Mouse (Mus musculus): ENCODE measurements at regions not wholly inside any gene's neighbourhood (a gene's known extent, or its start where the extent isn't known, plus 50 kb on each side); places are given as distances from the start of the nearest gene placed in this dataset.

DNA sequence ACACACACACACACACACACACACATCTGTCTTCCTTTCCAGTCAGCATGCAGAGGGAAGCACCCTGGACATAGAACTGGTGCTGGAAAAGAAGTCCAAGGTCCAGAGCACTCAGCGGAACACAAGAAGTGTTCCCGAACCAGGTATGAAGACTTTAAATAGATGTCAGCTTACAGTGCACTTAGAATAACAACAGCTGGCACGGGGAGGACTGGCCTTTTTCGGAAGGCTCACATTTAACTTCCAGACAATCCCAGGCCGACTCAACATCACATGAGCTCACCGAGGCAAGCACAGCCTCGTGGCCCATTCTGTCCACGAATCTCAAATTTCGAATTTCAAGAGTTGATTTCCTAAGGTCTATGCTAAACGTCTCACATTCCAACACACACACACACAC is 70.9 kb upstream of the Slc25a33 start:
- no peak for DNase-seq

DNA sequence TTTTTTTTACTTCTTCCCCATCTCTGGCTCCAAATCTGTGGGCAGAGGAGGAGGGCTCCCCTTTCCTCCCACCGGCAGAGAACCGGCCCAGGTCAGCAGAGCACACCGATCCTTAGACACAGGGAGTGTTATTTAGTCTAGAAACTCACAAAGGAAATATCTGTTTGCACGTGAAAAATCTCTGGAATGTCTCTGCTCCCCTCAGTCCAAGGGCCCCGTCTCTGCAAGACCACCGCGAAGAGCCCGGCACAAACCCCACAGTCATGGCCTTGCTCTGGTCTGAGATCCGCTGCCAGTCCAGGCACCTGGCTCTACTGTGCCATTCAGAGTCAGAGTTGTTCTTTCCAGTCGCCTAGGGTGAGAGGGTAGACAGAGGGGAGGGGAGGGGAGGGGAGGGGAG is 69.7 kb upstream of the Slc25a33 start:
- peak; percentile 43 for DNase-seq

DNA sequence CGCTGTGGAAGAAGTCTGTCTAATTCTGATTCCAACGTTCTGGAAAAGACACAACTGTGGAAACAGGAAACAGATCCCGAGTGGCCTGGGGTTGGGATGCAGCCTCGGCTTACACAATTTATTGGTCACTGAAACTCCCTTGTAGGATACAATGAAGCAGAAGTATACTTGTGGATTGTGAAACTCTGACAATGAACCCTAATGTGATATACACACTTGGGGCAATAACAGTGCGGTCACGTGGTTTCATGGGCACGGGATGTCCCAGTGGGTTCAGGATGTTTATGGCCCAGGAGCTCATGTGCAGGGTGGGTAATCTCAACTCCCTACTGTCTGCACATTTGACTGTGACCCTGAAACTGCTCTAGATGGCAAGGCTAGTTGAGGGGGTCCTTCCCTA is 68.8 kb upstream of the Slc25a33 start:
- no peak for DNase-seq

DNA sequence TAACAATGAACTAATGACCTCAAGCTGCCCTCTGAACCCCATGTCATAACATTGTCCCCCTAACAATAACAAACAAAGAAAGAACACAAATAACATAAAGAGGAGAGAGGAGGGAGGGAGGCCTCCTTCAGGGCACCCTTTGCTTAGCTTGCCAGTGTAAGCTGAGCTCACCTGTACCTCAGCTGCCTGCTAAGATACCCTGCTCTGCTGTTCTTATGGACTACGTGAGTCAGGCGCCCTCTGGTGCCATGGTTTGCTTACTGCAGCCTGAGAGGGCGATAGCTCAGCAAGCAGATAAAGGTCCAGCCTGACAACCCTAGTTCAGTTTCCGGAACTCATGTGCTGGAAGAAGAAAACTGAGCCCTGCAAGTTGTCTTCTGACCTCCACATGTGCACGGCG is 67.8 kb upstream of the Slc25a33 start:
- peak; percentile 58 for DNase-seq

DNA sequence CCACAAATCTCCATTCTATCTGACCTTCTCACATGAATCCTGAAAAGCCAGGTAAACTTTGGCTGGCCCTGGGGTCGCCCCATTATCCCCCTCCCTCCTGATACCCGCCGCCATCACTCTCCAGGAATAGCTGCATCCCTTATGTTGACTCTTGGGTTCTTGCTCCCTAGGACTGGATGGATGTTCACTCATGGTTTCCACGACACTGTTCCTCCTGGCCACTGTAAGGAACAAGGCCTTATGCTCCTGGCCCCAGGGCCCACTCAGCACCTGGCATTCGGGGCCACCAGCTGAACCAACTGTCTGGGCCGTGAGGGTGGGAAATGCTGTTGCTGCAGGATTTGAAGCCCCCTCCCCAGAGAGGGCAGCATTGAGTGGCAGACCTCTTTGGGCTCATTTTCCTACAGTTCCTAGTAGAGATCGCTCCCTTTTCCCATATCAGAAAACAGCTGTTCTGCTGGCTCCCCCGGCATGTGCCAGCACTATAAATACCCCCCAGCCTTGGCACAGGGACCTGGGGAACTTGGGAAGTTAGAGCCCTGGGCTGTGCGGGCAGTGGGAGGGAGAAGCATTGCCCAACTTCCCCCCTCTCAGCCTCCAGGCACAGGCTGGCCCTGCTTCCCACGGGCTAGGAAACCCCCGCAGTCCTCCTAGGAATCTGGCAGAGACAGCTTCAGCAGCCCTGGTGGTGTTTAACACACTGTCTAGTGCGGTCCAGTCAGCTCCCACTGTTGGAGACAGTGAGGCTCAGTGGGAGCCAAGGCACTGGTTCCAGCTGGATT is 66.6 kb upstream of the Slc25a33 start:
- no peak for DNase-seq

DNA sequence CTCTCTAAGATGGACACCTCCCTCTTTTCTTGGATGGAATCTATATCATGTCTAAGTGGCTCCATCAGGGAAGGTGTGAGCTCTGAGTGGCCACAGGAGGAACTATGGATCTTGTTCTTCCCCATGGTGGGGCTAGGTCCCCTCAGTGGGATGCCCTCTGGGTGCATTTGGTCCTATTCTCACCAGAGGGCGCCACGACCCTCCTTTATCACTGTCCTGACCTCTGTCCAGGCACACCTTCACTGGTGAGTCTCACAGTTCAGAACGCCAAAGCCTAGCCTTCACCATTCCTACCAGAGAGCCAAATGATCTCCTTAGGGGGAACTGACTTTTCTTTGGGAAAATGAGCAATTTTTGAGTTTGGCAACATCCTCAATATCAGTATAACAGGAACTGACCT is 64.6 kb upstream of the Slc25a33 start:
- peak; percentile 67 for DNase-seq

DNA sequence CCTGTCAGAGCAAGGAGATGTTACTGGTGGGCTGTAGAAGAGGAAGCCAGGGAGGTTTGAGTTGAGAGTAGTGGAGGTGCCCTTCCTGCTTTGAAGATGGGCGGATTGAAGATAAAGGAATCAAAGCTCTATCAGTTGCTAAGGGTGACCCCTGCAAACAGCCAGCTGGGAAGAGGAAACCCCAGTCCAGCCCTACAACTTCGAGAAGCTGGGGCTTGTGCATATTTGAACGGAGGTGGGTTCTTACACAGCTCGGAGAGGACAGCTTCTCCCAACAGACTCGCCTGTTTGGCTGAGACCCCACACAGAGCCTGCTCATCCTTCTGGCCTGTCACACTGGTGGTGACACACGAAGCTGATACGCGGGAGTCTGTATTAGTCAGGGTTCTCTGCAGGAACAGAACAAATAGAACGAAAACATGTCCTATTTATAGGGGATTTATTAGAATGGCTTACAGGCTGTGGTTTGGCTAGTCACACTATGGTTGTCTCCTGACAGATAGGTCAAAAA is 60.6 kb upstream of the Slc25a33 start:
- no peak for DNase-seq

DNA sequence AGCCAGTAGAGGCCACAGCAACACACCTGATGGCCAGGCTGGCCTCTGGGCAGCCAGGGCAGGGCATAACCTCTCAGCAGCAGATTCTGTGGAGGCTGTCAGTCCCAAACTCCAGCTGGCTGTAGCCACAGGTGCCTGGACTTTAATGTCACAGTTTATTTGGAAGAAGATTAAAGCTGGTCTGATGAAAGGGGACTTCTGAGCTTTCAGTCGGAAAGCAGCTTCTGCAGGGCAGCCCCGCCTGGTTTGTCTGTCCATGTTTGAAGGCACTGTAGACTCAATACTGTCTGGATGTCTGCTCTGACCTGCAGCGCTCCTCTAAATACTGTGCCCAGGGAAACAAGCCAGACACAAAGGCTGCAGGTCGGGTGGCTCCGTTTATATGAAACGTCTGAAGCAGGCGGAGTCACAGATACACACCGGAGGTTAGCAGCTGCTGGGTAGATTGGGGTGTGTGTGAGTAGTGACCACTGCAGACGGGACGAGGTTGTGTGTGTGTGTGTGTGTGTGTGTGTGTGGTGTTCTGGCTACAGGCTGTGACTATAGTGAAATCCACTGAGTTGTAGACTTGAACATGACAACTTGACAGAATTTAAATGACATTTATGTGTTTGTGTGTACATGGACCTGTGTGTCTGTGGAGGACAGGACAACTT is 58.5 kb upstream of the Slc25a33 start:
- no peak for DNase-seq

DNA sequence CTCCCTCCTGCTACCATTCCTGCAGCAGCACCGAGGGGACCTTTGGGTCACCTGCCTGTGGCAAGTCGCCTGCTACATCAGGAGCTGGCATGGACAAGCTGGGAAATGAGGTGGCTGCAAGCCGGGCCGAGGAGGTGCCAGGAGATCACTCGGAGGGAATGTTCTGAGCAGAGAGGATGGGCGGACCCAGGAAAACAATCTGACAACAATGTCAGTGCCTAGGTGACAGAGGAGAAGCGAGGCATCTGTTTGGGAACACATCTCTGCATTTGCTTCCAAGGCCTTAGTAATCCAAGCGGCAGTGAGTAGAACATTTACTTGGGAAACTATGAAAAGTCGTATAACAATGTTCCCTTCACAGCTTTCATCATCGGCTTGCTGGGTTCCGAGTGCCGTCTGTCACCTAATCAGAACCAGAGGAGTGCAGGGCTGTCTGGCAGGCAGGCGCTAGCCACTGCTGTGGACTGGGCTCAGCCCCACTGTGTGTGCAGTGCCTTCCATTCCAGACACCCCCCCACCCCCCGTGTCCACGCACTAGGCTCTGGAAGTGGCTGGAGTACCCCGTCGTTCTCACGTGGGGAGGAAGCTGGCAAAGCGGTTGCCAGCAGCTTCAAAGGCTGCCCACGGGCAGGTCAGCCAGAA is 56.6 kb upstream of the Slc25a33 start:
- no peak for DNase-seq

DNA sequence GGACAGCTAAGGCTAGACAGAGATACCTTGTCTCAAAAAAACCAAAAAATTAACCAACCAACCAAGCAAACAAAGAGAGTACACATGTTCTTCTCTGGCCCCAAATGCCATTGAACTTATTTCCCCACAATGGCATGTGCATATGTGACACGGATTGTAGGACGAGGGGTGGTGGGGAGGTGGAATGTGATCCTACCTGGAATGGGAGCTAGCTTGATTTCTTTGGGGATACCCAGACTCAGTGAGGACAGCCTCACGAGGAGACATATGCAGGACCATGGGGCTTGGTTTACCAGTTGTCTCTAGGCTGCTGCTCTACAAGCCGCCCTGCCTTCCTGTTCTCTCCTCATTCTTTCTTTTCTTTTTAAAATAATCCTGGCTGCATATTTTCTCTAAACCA is 55.9 kb upstream of the Slc25a33 start:
- DNase-seq: no peak

DNA sequence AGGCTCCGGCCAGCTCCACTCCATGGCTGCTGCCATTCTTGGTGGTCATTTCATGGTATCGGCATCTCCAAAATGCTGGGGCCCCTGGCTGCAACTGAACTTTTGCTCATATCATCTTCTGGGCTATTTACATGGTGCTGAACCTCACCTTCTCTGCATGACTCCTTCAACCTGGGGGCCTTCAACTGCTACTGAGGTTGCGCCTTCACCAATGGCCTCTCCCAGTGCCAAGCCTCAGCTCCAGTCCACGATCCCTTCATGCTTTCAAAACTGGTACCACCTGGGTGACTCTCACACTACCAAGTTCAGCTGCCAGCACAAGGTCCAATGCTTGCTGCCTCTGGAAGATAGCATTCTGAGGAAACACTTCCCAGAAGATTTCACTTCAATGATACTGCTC is 53.7 kb upstream of the Slc25a33 start:
- no peak for DNase-seq

Measured in embryo, embryonic 11 days (tissue).